In the genomic region with DNA sequence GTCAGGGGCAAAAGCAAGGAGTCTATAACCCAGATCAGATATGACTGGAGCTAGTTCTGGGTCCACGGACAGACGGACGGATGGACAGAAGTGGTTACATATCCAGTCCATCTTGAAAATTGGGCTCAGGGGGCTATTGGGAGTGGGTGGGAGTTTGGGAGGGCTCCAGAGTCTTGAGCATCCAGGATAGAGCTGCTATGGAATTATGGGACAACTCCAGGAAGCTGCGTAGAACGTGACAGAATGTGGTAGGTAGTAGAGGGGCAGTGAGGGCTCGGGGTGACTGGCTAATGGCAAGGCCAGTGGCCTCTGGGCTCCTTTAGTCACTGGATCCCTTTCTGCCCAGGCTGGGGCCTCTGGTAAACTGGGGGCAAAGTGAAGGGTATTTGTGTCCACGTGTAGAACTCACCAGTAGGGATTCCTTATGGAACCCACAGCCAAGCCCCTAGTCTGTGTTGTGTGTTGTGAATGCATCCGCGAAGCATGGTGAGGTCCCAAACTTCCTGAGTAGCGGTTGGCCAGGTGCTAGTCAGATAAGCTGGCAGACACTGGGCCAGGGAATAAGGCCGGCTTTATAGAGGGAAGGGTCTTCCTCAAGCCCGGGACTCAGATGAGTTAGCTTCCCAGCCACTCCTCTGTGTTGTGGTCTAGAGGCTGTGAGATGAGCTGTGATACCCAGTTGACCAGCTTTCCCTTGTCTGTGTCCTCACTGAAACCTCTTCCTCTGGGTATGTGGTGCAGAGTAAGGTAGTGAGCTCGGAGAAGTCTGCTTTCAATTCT, we compare ENCODE assay signal across 19 mouse cellular contexts. TPM values are rescaled to one million over a fixed set of nuclear protein-coding genes. Genes with fewer than 3 reads are reported as not detected.
A peak's percentile ranks its signal among the peaks of the same experiment; 100 is the strongest.
DNase-seq lines count a peak whose midpoint lies in the region; ATAC-seq and TF ChIP-seq lines count a peak whose summit lies in the region.
"Had no signal": no experiment of that assay in that cellular context is flagged by ENCODE, and none has a peak within 500 bp of the region (broad histone marks: within the 10 kb centered on the region; RNA-seq: fewer than 3 reads in every experiment).

No protein-coding gene starts in this region.

- H3K4me1 ChIP-seq in kidney, embryonic 14.5 days (ENCODE audit: control insufficient read depth, insufficient read depth, low read length): peaks cover 94% of the 10 kb centered on the region
- peaks cover 100% of the 10 kb centered on the region for H3K4me1 ChIP-seq in E14TG2a.4 (replicated peaks; ENCODE audit: low read depth, low read length)
- H3K4me1 ChIP-seq in ES-Bruce4 (ENCODE audit: control insufficient read depth, insufficient read depth, low read length): peaks cover 19% of the 10 kb centered on the region
- peaks cover 86% of the 10 kb centered on the region for H3K4me1 ChIP-seq in intestine, embryonic 15.5 days (replicated peaks)

- no peaks in the 10 kb centered on the region for H3K36me3 ChIP-seq in kidney, embryonic 14.5 days (ENCODE audit: control insufficient read depth, insufficient read depth, low read length)
- H3K36me3 ChIP-seq in E14TG2a.4 (ENCODE audit: insufficient read depth, low read length) (peaks cover 41% of the 10 kb centered on the region), ES-Bruce4 (ENCODE audit: control insufficient read depth, insufficient read depth, low read length, poor library complexity, severe bottlenecking) (no peaks in the 10 kb centered on the region)
- H3K36me3 ChIP-seq in intestine, embryonic 15.5 days: no peaks in the 10 kb centered on the region
- H3K36me3 ChIP-seq: neural tube, embryonic 12.5 days had no signal

- H3K9ac ChIP-seq in kidney, embryonic 14.5 days (ENCODE audit: low read depth, low read length): peak overlapping the region; percentile 50; the same call in 1 of the 2 replicates
- H3K9ac ChIP-seq in ES-Bruce4 (ENCODE audit: low read depth, poor library complexity, severe bottlenecking): no peak overlapping the region
- no peak overlapping the region for H3K9ac ChIP-seq in intestine, embryonic 15.5 days
- H3K9ac ChIP-seq: liver, embryonic 14.5 days had no signal

- no peak for DNase-seq in kidney, postnatal 36 days
- DNase-seq in cerebellum, adult 18-20 months: no peak
- DNase-seq in urinary bladder, postnatal 4 days (ENCODE audit: low spot score in 2 of 2): no peak
- DNase-seq in frontal cortex, postnatal 14 days (ENCODE audit: low spot score in 2 of 2): no peak
- DNase-seq: cerebellum, adult 2 months; spleen, adult 18-20 months had no signal

- H3K4me3 ChIP-seq in kidney, embryonic 14.5 days (ENCODE audit: low read length): no peak overlapping the region
- peak overlapping the region; percentile 71 for H3K4me3 ChIP-seq in E14TG2a.4 (replicated peaks; ENCODE audit: low read length)
- no peak overlapping the region for H3K4me3 ChIP-seq in ES-Bruce4 (ENCODE audit: low read depth, low read length)
- no peak overlapping the region for H3K4me3 ChIP-seq in intestine, embryonic 15.5 days (replicated peaks)
- H3K4me3 ChIP-seq: left cerebral cortex, adult 2 months; neural tube, embryonic 12.5 days had no signal

- TF ChIP-seq POLR2A in ES-Bruce4 (IDR thresholded peaks at IDR 0.05; ENCODE audit: insufficient read depth, low read length): no peak

- H3K4me2 ChIP-seq in kidney, embryonic 14.5 days (replicated peaks; ENCODE audit: low read depth, low read length): peak overlapping the region; percentile 32
- peak overlapping the region; percentile 64 for H3K4me2 ChIP-seq in intestine, embryonic 15.5 days (replicated peaks)

- no peaks in the 10 kb centered on the region for H3K9me3 ChIP-seq in kidney, embryonic 14.5 days (ENCODE audit: control insufficient read depth, low read length)
- no peaks in the 10 kb centered on the region for H3K9me3 ChIP-seq in E14TG2a.4 (ENCODE audit: low read length)
- no peaks in the 10 kb centered on the region for H3K9me3 ChIP-seq in ES-Bruce4 (replicated peaks; ENCODE audit: control insufficient read depth, insufficient read depth, low read length, poor library complexity, severe bottlenecking)
- H3K9me3 ChIP-seq in intestine, embryonic 15.5 days: no peaks in the 10 kb centered on the region
- H3K9me3 ChIP-seq: neural tube, embryonic 12.5 days had no signal

- peak overlapping the region; percentile 85 for H3K27ac ChIP-seq in kidney, embryonic 14.5 days (ENCODE audit: low read depth, low read length)
- H3K27ac ChIP-seq in ES-Bruce4 (ENCODE audit: insufficient read depth, low read length): peak overlapping the region; percentile 22
- peak overlapping the region; percentile 86 for H3K27ac ChIP-seq in intestine, embryonic 15.5 days
- H3K27ac ChIP-seq: left cerebral cortex, adult 2 months; liver, embryonic 14.5 days; neural tube, embryonic 12.5 days had no signal

- TF ChIP-seq CTCF in E14TG2a.4 (conservative IDR thresholded peaks at IDR 0.05; ENCODE audit: low read length): no peak
- no peak for TF ChIP-seq CTCF in ES-Bruce4 (IDR thresholded peaks at IDR 0.05; ENCODE audit: low read depth, low read length)

- no peak for TF ChIP-seq EP300 in ES-Bruce4 (IDR thresholded peaks at IDR 0.05; ENCODE audit: insufficient read depth, low read depth, low read length)

- 77% methylated on average over 13 of the region's 13 CpGs for WGBS in kidney, embryonic 14.5 days
- 70% methylated on average over 13 of the region's 13 CpGs for WGBS in intestine, embryonic 15.5 days

- H3K27me3 ChIP-seq in kidney, embryonic 14.5 days (ENCODE audit: control insufficient read depth, insufficient read depth, low read length): no peaks in the 10 kb centered on the region
- no peaks in the 10 kb centered on the region for H3K27me3 ChIP-seq in E14TG2a.4 (ENCODE audit: insufficient read depth, low read length)
- H3K27me3 ChIP-seq in ES-Bruce4 (ENCODE audit: control insufficient read depth, insufficient read depth, low read length, poor library complexity, severe bottlenecking): no peaks in the 10 kb centered on the region
- H3K27me3 ChIP-seq in intestine, embryonic 15.5 days (replicated peaks): no peaks in the 10 kb centered on the region
- H3K27me3 ChIP-seq: CH12.LX, Patski had no signal

- ATAC-seq in kidney, embryonic 14.5 days (ENCODE audit: low FRiP score, low TSS enrichment): no peak
- no peak for ATAC-seq in intestine, embryonic 15.5 days
- ATAC-seq: hindbrain, embryonic 16.5 days; midbrain, embryonic 16.5 days; Patski had no signal

RNA-seq across cellular contexts. Expression of a gene that starts 6.9 kb away (rescaled TPM):
- polyA plus RNA-seq in kidney, embryonic 14.5 days (2014; fragmentation: Nextera tagmentation; extraction: Ambion mirVana): 39.6 and 56.2 TPM in 2 replicates
- polyA plus RNA-seq in ES-Bruce4 (2011; ENCODE audit: insufficient read depth, insufficient read length, low read depth, missing spikeins): 147 and 184 TPM in 2 replicates
- 20.9 and 23.0 TPM in 2 replicates for polyA plus RNA-seq in intestine, embryonic 15.5 days (2015; fragmentation: Nextera tagmentation; extraction: Ambion mirVana)

RNA-seq across cellular contexts. Expression of a gene that starts 22.4 kb away (rescaled TPM):
- polyA plus RNA-seq in kidney, embryonic 14.5 days (2014; fragmentation: Nextera tagmentation; extraction: Ambion mirVana): not detected in 2 replicates
- polyA plus RNA-seq in ES-Bruce4 (2011; ENCODE audit: insufficient read depth, insufficient read length, low read depth, missing spikeins): not detected in 2 replicates
- polyA plus RNA-seq in intestine, embryonic 15.5 days (2015; fragmentation: Nextera tagmentation; extraction: Ambion mirVana): not detected in 2 replicates
- polyA plus RNA-seq: cerebellum, adult 2 months; frontal cortex, adult 2 months; hindbrain, embryonic 16.5 days; large intestine, adult 2 months; liver, embryonic 14.5 days; midbrain, embryonic 16.5 days; neural tube, embryonic 12.5 days; Patski had no signal

RNA-seq across cellular contexts. Expression of a gene that starts 45.1 kb away (rescaled TPM):
- not detected in 2 replicates for polyA plus RNA-seq in kidney, embryonic 14.5 days (2014; fragmentation: Nextera tagmentation; extraction: Ambion mirVana)
- polyA plus RNA-seq in ES-Bruce4 (2011; ENCODE audit: insufficient read depth, insufficient read length, low read depth, missing spikeins): not detected in 2 replicates
- polyA plus RNA-seq in intestine, embryonic 15.5 days (2015; fragmentation: Nextera tagmentation; extraction: Ambion mirVana): 74.8 and 281 TPM in 2 replicates
- polyA plus RNA-seq: cerebellum, adult 2 months; frontal cortex, adult 2 months; hindbrain, embryonic 16.5 days; midbrain, embryonic 16.5 days; neural tube, embryonic 12.5 days; Patski had no signal

Comparison
In these comparisons a context has a peak if more than half of its experiments do, and no peak if none do; other contexts are left out.
1. H3K27ac ChIP-seq: peak in every context shown above with its lines; median percentile 86 in intestine, embryonic 15.5 days; 85 in kidney, embryonic 14.5 days; 22 in ES-Bruce4.
2. RNA of a gene that starts 45.1 kb away (polyA plus RNA-seq): 74.8 to 281 TPM in intestine, embryonic 15.5 days; not detected in kidney, embryonic 14.5 days and not detected in ES-Bruce4; every median in the first group is over 10 times any median in the second.